Mouse (Mus musculus): ENCODE data around the gene Lurap1.

Lurap1 gene

DNA sequence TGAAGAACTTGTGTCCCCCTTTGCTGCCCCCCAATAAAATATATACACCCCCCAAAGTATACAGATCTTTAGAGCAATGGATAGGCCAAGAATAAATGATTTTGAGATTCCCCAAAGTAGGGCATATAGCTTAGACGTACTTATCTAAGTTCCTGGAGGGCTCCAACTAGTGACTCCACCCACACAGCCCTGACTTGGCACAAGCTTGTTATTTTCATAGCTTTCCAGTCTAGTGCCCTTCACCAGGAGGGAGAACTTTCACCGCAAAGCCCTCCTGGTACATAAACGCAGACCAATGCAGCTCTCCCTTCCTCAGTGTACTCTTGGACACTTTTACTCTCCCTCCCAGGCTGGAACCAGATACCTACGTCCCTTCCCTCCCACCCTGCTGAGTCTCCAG lies 11.0 kb upstream of the Lurap1 start:
- DNase-seq (ENCODE audit: low read depth in 1 of 2, low spot score in 2 of 2): no peak

DNA sequence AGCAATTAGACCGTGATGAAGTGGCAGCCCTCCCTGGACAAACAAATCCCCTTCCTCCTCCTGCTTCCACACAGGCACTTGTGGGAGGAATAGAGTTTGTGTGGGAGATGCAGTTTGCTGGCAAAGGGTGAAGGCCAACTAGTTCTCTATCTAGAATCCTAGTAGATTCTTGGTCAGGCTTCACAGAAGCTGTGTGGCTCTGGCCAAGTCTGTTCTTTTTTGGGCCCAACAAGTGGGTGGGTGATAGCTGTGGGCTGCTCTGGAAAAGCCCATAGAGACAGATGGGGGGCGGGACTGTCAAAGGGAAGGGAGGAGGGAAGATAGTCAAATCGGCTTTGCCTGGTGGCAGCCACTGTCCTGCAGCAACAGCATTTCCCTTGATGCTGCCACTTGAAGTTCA lies 9.6 kb upstream of the Lurap1 start:
- no peak for DNase-seq (ENCODE audit: low read depth in 1 of 2, low spot score in 2 of 2)

DNA sequence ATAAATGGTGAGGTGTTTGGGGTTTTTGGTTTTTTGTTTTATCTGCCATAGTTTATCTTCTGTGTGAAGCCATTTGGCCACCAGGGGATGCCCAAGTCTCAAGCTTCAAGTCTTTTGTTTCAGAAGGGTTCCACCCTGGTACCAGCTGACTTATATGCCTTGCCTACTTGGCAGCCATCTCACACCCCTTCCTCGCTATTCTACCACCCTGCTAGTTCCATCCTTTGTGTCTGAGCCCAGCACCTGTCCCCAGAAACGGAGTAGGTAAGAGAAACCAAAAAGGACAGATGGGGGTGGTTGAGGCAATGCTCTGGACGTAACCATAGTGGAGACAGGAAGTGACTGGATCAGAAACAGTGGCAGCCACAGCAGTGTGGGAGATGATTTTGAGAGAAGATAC lies 8.8 kb upstream of the Lurap1 start:
- DNase-seq (ENCODE audit: low read depth in 1 of 2, low spot score in 2 of 2): no peak

DNA sequence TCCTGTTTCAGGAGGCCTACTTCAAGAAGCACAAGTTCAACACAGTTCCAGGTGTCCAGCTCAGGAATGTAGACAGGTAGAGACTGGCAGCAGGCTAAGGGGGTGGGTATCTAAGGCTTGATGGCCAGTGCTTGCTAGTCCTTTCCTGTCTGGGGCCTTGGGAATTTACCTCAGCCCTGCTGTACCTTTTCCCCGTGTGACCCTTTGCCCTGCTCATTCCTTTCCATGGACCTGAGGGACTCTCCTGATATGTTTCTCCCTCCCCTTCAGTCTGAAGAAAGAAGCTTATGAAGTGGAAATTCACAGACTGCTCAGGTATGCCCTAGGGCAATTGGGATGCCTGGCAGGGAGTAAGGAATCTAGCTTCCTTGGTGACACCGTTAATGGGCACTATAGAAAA lies 6.7 kb upstream of the Lurap1 start:
- no peak for DNase-seq (ENCODE audit: low read depth in 1 of 2, low spot score in 2 of 2)

DNA sequence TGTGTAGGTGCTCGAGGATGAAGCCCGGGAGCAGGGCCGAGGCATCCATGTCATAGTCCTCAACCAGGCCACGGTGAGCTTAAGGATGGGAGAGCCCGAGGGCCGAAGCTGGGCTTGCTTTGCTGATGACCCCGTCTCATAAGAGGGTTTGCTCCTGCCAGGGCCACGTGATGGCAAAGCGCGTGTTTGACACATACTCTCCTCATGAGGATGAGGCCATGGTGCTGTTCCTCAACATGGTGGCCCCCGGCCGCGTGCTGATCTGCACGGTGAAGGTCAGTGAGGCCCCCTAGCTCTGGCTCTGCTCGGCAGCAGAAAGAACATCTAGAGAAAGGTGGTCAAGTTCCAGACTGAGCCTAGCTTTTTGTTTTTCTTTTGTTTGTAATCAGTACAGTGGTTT lies 1.6 kb upstream of the Lurap1 start:
- DNase-seq (ENCODE audit: low read depth in 1 of 2, low spot score in 2 of 2): no peak

DNA sequence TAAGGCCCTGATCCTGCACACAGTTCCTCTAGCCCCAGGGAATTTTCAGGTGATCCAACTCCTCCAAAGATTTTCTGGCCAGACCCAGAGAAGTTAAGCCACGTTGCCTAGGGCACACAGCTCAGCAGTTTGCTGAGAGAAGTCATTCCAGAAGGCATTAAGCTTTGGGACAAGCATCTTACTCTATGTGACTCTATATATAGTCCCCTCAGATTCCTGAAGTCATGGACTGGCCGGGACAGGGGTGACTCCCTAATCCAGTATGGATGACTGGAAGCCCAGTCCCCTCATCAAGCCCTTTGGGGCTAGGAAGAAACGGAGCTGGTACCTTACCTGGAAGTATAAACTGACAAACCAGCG lies 296 bp downstream of the Lurap1 start:
- DNase-seq (ENCODE audit: low read depth in 1 of 2, low spot score in 2 of 2): no peak

DNA sequence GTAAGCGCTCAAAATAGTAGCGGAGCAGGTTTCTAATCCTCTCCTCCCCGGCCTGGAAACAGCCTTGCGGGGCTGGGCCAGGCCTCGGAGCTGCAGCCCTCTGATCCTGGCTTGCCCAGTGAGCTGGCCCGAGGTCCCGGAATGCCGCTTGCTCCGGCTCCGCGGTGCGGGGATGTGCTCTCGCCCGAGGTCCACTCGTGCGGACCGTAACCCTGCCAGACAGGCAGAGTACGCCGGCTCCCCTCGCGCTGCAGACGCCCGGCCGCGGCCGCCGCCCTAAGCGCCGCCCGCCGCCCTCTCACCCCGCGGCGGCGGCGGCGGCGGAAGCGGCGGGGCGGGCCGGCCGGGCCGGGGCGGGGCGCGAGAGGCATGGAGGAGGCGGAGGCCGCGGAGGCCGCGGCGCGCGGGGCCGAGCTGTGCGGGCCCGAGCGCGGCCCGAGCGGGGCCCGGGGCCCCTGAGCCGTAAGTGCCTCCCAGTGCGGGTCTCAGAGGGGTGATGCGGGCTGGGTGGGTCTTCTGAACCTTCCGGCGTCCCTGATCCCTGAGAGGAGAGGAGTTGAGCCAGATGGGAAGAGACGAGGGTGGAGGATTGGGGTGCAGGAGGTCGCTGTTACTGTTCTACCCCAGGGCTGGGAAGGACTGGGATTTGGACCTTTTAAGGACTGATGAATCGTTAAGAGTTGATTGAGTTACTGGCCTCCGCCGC lies 829 bp downstream of the Lurap1 start:
- peak in 1 of 2 experiments; percentile 18 for DNase-seq (ENCODE audit: low read depth in 1 of 2, low spot score in 2 of 2)

DNA sequence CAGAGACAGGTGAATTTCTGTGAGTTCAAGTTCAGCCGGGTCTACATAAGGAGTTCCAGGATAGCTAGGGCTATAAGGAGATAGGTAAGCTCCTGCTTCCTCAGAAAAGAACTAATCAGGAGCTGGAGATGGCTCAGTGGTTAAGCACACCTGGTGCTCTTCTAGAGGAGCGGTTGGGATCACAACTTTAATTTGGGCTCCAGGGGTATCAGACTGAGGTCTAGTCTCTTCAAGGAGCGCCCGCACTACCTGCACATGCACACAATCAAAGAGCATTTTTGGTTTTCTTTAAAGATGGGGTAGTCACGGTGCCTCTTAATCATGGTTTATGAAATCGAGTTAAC lies 1.4 kb downstream of the Lurap1 start:
- no peak for DNase-seq (ENCODE audit: low read depth in 1 of 2, low spot score in 2 of 2)

DNA sequence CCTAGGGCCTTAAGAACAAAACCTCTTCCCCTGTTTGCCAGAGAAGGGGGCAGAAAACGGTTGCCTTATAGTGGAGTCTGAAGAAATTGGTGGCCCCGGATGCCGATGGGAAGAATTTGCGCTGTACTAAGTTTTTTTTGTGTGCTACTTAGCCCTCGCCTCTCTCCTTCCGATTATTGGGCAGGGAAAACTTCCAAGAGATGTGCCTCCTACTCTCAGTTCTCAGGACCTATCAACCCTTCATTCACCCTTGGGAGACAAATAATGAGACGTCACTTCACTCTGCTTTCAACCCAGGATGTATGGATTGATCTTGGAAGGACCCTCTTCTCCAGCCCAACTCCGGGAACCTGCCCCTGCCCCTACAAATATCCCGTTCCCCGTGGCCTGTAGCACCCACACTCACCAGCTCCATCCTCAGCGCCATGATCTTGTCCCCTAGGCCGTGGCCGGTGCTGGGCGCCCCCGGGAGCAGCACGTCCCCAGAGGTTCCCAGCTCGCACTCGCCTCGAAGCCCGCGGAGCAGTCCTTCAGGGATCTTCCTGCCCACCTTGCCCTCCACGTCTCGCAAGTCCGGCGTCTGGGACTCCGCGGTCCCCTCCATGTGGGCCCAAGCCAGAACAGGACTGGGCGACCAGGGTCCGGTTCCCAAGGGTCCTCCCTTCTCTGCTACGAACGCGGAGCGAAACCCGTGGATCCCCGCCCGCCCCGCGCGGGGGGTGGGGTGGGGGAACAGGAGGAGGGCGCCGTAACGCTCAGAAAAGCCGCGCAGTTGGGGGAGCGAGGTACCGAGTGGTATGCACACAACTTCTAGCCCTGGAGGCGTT lies 7.0 kb downstream of the Lurap1 start:
- no peak for DNase-seq (ENCODE audit: low read depth in 1 of 2, low spot score in 2 of 2)

DNA sequence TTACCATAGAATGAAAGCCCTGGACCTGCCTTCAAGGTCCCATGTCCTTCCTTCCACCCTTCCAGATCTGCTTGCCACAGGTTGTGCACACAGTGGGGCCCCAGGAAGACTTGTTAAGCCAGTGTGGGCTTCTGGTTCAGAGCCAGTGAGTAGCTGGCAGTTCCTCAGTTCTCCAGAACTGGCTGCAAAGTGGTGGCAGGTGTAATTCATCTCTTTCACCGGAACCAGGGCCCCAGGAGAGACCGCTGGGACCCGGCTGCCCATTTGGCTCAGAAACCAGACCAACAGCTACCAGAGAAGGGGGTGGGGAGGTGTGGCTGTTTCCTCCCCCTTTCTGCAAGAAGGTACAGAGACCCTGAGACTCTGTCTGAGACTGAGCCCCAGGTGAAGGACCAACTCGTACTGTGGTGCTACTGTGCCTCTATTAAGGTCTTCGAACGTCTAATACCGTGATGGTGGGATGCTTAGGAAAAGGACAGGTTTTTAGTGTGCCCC lies 7.8 kb downstream of the Lurap1 start:
- DNase-seq (ENCODE audit: low read depth in 1 of 2, low spot score in 2 of 2): no peak

DNA sequence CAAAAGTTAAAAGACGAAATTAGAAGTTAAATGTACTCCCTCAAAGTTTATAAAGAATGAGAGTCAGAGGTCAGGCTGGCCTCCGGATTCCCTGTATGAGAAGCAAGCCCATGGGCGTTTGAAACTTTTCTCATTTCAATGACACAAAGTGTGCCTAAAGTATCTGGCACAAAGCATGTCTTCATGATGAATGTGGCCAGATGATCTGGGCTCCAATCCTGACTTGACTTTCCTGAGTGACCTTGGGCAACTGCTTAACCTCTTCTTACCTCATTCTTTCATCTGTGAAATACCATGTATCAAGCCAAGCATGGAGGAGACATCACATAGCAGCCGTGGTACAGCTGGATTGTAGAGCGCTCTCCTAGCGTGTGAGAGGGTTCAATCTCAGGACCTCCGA lies 8.9 kb downstream of the Lurap1 start:
- no peak for DNase-seq (ENCODE audit: low read depth in 1 of 2, low spot score in 2 of 2)

DNA sequence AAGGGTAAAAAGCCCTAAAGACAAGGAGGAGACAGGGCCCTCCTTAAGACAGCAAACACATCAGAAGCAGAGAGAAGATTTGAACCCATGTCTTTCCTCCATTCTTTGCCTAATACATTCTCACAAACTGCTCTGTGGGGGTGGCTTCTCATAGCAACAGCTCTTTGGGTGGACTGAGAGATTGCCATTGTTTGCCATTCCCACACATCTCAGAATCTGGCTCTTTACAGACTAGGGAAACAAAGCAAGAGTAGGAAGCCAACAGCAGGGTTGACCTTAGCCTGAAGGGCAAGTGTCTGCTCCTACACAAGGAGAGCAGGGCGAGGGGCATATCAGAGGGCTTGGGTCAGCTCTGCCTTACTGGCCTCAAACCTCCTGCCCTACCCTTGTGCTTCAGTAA lies 9.4 kb downstream of the Lurap1 start:
- no peak for DNase-seq (ENCODE audit: low read depth in 1 of 2, low spot score in 2 of 2)

DNA sequence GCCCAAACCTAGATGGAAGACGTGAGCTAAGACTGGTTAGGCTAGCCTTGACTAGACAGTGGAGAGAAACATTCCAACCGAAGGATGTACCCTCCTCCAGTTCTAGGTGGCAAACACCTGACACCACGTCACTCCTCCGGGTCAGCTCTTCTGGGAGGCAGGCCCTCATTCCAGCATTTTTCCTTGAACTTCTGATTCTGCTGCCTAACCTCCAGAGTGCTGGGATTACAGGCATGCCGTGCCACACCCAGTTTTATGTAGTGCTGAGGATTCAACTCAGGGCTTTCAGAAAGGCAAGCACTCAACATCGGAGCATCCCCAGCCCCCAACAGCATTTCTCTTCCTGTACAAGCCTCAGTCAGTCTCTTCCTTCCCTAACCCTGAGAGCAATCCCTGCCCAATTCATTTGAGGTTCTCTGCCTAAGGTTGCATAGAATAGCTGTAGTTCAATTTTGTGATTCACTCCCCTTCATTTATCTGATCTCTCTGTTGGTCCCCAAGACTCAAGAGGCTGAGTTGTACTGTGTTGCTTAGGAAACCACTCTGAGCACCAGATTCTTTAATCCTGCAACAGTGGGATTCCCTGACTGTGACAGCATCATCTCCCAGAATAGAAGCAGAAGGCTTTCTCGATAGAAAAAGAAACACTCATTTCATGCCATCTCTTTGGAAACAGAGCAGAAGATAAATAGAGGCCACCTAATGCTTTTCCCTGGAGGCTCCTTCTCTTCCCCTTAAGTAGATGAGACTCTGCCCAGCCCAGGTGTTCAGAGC lies 10.2 kb downstream of the Lurap1 start:
- no peak for DNase-seq (ENCODE audit: low read depth in 1 of 2, low spot score in 2 of 2)

DNA sequence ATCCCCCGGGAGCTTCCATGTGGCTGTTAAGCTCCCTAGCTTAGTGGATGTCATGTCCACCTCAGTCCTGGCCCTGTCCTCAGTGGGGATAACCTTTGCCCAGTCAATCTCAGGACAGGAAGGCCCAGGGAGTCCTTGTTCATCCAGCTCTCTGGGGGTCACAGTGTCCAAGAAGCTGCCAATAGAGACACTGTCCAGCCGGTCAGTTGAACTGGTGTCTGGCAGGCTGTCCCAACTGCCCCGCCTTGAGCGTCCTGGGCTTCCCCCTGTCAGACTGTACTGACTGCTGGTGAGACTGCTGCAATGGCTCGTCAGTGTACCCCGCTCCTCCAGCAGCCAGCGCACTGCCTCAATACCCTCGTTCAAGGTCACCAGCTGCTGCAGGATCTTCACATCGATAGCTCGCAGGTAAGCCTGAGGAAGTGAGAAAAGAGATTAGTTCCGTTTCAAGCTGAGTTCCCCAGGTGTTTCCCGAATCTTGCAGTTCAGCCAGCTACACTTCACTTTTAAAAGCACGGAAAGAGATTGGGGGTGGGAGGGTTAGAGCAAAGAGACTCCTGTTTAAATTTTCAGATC lies 13.6 kb downstream of the Lurap1 start:
- DNase-seq (ENCODE audit: low read depth in 1 of 2, low spot score in 2 of 2): no peak

DNA sequence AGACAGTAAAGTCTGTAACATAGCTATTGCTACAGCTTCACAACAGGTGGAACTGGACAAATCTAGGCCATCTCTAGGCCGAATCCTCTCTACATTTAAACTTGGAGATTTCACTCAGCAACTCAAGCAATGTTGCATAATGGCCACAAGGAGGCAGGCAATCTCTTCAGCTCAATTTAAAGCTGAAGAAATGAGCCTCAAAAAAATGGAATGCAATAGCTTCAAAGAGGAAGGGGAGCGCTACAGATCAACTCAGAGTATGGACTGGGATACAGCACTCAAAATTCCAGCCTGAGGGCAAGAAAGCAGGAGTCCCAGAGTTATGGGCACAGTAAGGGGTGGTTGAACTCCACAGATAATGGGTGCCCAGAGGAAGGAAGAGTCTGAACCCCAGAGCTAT lies 16.1 kb downstream of the Lurap1 start:
- DNase-seq (ENCODE audit: low read depth in 1 of 2, low spot score in 2 of 2): no peak

DNA sequence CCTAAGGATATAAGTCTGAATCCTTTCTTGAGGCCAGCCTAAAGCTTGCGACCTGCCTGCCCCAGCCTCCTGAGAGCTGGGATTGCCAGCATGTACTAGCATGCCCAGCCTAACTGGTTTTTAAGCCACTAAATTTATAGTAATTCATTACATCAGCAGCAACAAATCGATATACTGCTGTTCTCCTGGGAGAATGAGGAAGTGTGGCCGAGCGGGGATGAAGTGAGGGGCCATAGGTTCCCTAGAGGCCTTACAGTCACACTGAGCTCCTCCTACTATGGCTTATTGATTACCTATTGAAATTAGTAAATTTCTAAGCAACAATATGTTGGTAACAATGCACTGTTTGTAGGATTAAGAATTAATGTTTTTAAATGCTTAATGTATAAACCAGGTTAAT lies 18.0 kb downstream of the Lurap1 start:
- no peak for DNase-seq (ENCODE audit: low read depth in 1 of 2, low spot score in 2 of 2)

DNA sequence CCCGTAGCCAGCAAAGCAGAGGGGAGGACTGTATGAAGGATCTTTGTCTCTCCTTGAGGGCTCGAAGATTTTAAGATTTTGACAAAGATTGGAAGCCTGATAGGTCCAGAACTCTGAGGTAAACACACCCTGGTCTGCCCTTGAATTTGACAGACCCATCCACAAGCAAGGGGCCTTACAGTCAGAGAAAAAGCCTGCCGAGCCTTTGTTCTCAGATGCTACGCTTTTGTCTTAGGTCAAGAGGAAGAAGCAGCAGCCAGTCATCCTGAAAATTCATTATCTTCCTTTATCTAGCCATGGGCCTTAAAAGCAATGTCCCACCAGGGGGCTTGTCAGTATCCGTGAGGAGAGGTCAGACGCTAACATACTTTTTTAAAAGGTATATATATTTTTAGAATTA lies 23.2 kb downstream of the Lurap1 start:
- no peak for DNase-seq (ENCODE audit: low read depth in 1 of 2, low spot score in 2 of 2)

DNA sequence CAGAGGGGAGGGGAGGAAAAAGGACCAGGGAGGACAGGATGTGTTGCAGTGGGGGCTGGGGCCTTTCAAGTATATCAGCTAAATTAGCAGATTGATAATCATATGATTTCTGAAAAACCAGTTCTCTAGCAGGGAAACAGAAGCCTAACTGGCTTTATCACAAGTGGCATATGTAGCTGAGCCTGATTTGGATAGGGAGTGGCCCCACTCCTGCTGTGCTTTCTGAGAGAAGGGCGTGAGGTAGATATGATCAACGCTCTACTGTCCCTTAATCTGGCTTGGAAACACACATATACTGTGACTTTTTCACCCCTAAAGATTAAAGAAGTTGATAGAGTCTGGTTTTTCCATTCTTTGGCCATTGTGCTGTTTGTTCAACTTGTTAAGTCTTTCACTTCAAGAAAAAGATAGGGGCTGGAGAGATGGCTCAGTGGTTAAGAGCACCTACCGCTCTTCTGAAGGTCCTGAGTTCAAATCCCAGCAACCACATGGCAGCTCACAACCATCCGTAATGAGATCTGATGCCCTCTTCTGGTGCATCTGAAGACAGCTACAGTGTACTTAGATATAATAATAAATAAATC lies 25.2 kb downstream of the Lurap1 start:
- DNase-seq (ENCODE audit: low read depth in 1 of 2, low spot score in 2 of 2): no peak

DNA sequence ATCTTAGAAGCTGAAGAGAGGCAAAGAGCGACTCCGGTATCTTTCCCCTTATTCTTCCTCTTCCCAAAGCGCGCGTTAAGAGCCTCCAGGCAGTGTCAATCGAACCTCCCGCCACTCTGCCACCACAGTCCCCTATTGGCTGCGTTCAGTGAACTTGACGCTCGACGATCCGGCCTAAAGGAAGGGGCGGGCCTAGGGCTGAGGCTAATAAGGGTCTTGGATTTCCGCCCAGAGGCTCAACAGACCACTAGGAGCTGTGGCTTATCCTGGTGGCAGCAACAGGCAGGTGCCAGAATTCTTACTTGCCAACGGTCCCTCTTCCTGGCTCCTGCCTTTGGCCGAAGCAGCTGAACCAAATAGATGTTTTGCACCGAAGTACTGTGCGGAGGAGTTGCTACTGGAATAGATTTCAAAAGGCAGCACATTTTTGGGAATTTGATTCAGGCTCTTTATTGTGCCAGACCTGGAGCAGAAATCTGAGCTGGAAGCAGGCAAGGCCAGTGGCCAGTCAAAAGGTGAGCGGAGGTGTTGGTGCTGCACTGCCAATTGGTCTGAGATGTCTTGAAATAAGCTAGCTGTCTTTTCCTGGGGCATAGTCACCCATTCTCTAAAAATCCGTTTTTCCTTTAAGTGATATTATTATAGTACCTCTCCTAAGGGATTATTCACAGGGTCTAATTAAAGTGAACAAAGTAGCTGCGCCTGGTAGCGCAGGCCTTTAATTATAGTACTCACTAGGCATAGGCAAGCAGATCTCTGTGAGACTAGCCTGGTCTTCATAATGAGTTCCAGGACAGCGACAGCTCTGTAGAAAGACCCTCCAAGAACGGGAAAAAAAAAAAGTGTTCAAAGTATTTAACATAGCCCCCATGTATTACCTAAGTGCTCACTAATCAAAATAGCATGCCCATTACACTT lies 27.3 kb downstream of the Lurap1 start, which contains the start of the genes Rad54l and Pomgnt1:
Gene Rad54l, minus strand, starts transcription at position 89 of the 918 bp plus-strand sequence.
Gene Pomgnt1, plus strand, starts transcription at position 239 of the 918 bp plus-strand sequence.
- peak; percentile 37 to 51 for DNase-seq (ENCODE audit: low read depth in 1 of 2, low spot score in 2 of 2)

DNA sequence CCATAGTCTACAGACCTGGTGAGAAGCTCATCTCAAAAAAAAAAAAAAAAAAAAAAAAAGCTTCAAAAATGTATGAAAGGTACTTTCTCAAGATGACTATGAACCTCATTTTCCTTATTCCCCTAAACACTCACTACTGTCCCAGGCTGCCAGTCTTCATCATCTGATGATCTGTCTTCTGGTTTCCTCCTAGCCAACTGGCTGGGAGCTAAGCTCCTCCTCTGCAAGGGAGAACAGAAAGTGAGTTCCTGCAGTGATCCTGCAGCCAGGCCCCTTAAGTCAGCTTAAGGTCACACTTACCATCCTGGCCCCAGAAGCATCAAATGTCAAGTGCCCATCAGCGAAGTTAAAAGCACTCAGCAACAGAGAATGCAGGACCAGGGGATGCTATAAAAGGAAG lies 28.4 kb downstream of the Lurap1 start:
- no peak for DNase-seq (ENCODE audit: low read depth in 1 of 2, low spot score in 2 of 2)

All from monocyte, adult 2 months (primary cell).